Mouse (Mus musculus): ENCODE data around the gene Gm26992.

Gm26992 gene

GRCm38 (mm10) chrX:103484050-103484449, 62.2 kb downstream of the Gm26992 start:
- peak; percentile 17 to 20 for DNase-seq

GRCm38 (mm10) chrX:103490853-103491252, 69.0 kb downstream of the Gm26992 start:
- no peak for DNase-seq

- no peak for DNase-seq
Observed at GRCm38 (mm10) chrX:103492398-103493256, 70.8 kb downstream of the Gm26992 start.

GRCm38 (mm10) chrX:103493351-103494173, 71.8 kb downstream of the Gm26992 start:
- DNase-seq = peak; percentile 55 to 78

GRCm38 (mm10) chrX:103499374-103499773, 77.6 kb downstream of the Gm26992 start:
- no peak for DNase-seq

GRCm38 (mm10) chrX:103500137-103500536, 78.3 kb downstream of the Gm26992 start:
- DNase-seq = no peak

GRCm38 (mm10) chrX:103508218-103508617, 86.4 kb downstream of the Gm26992 start:
- no peak for DNase-seq

- no peak for DNase-seq
Observed at GRCm38 (mm10) chrX:103509168-103510019, 87.6 kb downstream of the Gm26992 start.

- DNase-seq = no peak
Observed at GRCm38 (mm10) chrX:103514782-103515181, 93.0 kb downstream of the Gm26992 start.

- no peak for DNase-seq
Observed at GRCm38 (mm10) chrX:103515346-103515745, 93.5 kb downstream of the Gm26992 start.

GRCm38 (mm10) chrX:103518798-103519197, 97.0 kb downstream of the Gm26992 start:
- no peak for DNase-seq

GRCm38 (mm10) chrX:103519547-103519946, 97.7 kb downstream of the Gm26992 start:
- no peak for DNase-seq

GRCm38 (mm10) chrX:103521221-103521716, 99.5 kb downstream of the Gm26992 start:
- no peak for DNase-seq

GRCm38 (mm10) chrX:103529185-103529584, 107.4 kb downstream of the Gm26992 start:
- peak; percentile 63 to 75 for DNase-seq

Data from thymus, postnatal 36 days (tissue).